Mouse (Mus musculus) midbrain, embryonic 13.5 days (tissue): ENCODE measurements at regions not wholly inside any gene's neighbourhood (a gene's known extent, or its start where the extent isn't known, plus 50 kb on each side); places are given as distances from the start of the nearest gene placed in this dataset.

Experiments used
- ATAC-seq: fragments of 200-750 bp; cut with Nextera tagmentation; 2 replicates; pipeline ENCODE4 v1.8.0; 2017; ENCODE audit warnings: mild to moderate bottlenecking, moderate TSS enrichment, moderate library complexity
- H3K27ac ChIP-seq: fragments of 300-500 bp; sonication (generic); 2 replicates; pipeline ENCODE4 v1.5.1; 2015; ENCODE audit warnings: inconsistent platforms, mild to moderate bottlenecking, moderate library complexity
- H3K27me3 ChIP-seq: fragments of 300-500 bp; sonication (generic); 2 replicates; pipeline ENCODE4 v1.6.1; 2015; ENCODE audit warnings: mild to moderate bottlenecking, inconsistent platforms
- H3K36me3 ChIP-seq: fragments of 300-500 bp; sonication (generic); 2 replicates; pipeline ENCODE4 v1.6.1; 2015; ENCODE audit warnings: mild to moderate bottlenecking, inconsistent platforms
- H3K4me1 ChIP-seq: fragments of 300-500 bp; sonication (generic); replicated peaks from 2 replicates; pipeline ENCODE4 v1.6.1; 2015; ENCODE audit warnings: inconsistent platforms
- H3K4me2 ChIP-seq: fragments of 300-500 bp; sonication (generic); replicated peaks from 2 replicates; pipeline ENCODE4 v1.6.1; 2015; ENCODE audit warnings: moderate library complexity, mild to moderate bottlenecking, inconsistent platforms
- H3K4me3 ChIP-seq: fragments of 300-500 bp; sonication (generic); replicated peaks from 2 replicates; pipeline ENCODE4 v1.5.1; 2015; ENCODE audit warnings: mild to moderate bottlenecking, inconsistent platforms
- H3K9ac ChIP-seq: fragments of 300-500 bp; sonication (generic); replicated peaks from 2 replicates; pipeline ENCODE4 v1.6.1; 2015; ENCODE audit warnings: mild to moderate bottlenecking, inconsistent platforms
- H3K9me3 ChIP-seq: fragments of 300-500 bp; sonication (generic); 2 replicates; pipeline ENCODE4 v1.6.1; 2016; ENCODE audit warnings: mild to moderate bottlenecking, inconsistent platforms
- WGBS: fragments of 180-500 bp; shearing (Covaris S2); methylation state at CpG from one replicate; pipeline ENCODE4 v1.1.7; 2015; 5-methylcytosine and 5-hydroxymethylcytosine counted together

DNA sequence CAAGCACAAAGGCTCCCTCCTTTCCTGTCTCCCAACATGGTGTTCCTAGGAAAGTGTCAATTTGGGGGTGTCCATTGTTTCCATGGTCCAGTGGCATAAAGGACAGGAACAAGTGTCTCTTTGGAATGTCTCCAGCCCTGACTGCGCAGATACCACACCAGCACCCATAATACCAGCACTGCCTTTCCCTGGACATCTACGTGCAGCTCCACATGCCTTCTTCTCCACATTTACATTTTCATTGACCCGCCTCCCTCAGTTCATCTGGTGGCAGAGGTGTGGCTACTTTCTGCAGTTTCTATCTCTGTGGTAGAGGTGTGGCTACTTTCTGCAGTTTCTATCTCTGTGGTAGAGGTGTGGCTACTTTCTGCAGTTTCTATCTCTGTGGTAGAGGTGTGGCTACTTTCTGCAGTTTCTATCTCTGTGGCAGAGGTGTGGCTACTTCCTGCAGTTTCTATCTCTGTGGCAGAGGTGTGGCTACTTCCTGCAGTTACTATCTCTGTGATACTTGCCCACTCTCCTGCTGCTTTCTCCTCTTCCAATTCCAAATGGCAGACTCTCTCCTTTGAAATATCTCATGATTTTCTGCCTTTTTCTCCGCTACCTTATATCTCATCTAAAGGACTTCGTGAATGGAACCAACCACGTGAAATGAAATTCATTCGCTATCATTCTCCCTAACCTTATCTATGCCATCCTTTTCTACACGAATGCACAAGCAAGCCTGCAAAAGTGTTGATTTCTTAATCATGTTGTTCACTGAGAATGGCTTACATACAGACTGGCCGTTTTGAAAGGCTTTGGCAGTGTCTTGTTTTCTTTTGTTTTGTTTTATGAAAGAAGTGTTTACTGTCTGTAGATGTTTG, 204.0 kb downstream of the Parm1 start:
- WGBS = 86% methylated on average over 9 of the region's 9 CpGs
- Histone ChIP-seq H3K9me3 (no peaks in the 10 kb centered on the region), H3K4me3 (no peak overlapping the region), H3K4me2 (no peak overlapping the region), H3K36me3 (no peaks in the 10 kb centered on the region), H3K4me1 (peaks cover 24% of the 10 kb centered on the region), H3K9ac (no peak overlapping the region), H3K27me3 (peaks cover 78% of the 10 kb centered on the region), H3K27ac (no peak overlapping the region)
- ATAC-seq = no peak

DNA sequence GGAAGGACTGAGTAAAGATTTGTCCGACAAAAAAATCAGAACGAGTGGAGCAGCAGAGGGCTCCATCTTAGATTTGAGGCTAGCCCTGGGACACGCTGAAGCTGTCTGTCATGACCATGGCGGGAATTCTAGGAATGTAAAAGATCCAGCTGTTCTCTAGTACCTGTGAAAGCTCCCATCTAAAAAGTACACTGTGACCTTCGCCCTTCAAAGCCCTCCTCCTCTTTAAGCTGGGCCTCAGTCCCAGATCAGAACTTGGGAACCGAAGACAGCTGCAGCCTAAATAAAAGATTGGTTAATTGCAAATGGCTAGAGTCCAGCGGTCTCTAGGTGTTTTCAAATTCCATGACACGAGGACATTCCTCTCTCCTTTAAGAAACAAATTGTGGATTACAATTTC, 195.6 kb downstream of the Parm1 start:
- WGBS = 43% methylated on average over 8 of the region's 8 CpGs
- no peak overlapping the region for H3K9ac ChIP-seq
- no peak overlapping the region for H3K4me3 ChIP-seq
- H3K4me2 ChIP-seq = no peak overlapping the region
- no peaks in the 10 kb centered on the region for H3K9me3 ChIP-seq
- peaks cover 10% of the 10 kb centered on the region for H3K4me1 ChIP-seq
- no peaks in the 10 kb centered on the region for H3K36me3 ChIP-seq
- H3K27me3 ChIP-seq = peaks cover 39% of the 10 kb centered on the region
- H3K27ac ChIP-seq = no peak overlapping the region
- ATAC-seq = no peak

DNA sequence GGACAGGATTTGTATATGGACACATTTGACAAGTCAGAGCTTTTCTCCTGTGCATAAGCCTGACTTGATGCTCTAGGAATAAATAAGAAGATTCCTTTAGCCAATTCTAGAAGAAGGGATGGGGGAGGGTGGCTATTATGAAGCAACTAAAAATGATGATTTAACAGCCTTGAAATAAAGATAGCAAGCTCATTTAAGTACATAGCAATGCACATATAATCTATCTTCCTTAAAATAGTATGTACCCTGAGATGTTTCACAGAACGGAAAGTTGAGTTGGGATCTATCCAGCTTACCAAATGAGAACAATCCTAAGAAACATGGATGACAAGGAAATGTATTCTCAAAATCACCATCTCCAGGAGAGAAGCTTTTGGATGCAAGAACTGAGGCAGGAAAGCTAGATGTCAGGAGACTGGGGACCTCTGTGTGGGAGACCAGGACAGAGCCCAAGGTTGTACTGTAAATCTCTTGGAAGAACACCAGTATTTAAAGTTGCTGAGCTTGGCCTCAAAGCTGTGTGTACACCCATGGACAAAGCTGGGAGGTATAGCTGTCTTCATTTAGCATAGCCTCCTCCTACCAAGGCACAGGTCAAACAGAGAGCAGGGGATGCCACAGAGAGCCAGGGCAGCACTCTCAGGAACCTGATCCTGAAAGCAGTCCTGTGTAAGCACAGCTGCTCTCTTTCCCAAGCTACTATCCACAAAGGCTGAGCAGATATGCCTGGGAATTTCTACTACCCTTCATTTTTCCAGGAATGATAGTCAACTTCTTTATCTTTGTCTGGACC, 192.3 kb downstream of the Parm1 start:
- Histone ChIP-seq H3K4me3 (no peak overlapping the region), H3K27ac (no peak overlapping the region), H3K27me3 (peaks cover 25% of the 10 kb centered on the region), H3K9ac (no peak overlapping the region), H3K4me2 (no peak overlapping the region), H3K9me3 (no peaks in the 10 kb centered on the region), H3K4me1 (no peaks in the 10 kb centered on the region), H3K36me3 (no peaks in the 10 kb centered on the region)
- 95% methylated on average over 1 of the region's 1 CpGs for WGBS
- ATAC-seq = no peak

DNA sequence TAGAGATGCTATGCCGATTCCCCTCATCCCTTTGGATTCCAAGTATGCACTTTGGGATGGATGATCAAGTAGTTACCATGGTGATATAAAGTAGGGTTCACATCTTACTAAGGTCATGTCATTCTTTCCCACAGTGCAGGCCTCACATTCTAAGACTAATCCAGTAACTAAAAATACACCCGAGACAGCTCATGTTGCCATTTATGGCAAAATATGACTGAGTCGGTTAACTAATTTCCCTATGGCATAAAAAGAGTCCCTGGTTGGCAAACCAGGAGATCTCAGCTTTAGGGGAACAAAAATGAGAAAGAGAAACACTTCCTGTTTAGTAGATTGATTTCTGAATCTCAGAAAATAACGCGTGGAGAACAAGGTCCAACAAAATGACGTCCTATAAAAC, 190.7 kb downstream of the Parm1 start:
- no peaks in the 10 kb centered on the region for H3K9me3 ChIP-seq
- WGBS = 83% methylated on average over 6 of the region's 6 CpGs
- no peak overlapping the region for H3K4me2 ChIP-seq
- H3K9ac ChIP-seq = no peak overlapping the region
- H3K27ac ChIP-seq = no peak overlapping the region
- no peak overlapping the region for H3K4me3 ChIP-seq
- no peak for ATAC-seq
- peaks cover 11% of the 10 kb centered on the region; the same call in 1 of the 2 replicates for H3K27me3 ChIP-seq
- no peaks in the 10 kb centered on the region for H3K4me1 ChIP-seq
- H3K36me3 ChIP-seq = no peaks in the 10 kb centered on the region

DNA sequence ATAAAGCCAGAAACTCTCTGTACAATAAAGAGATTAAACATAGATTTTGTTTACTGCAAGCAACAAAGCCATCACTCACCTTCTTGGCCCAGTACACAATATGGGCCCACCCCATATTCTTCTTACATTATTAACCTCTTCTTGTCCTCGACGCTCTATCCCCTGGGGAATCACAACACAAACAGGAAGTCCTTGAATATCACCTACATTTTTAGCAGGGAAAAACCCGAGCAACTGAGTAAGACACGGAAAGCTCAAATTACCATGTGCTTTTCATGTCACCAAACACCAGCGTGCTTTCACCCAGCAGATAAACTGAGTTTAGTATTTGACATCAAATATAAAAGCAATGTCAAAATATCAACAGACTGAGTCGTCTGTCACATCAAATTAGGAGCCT, 179.7 kb downstream of the Parm1 start:
- no peak for ATAC-seq
- WGBS = 88% methylated on average over 6 of the region's 6 CpGs
- Histone ChIP-seq H3K9me3 (no peaks in the 10 kb centered on the region), H3K4me2 (no peak overlapping the region), H3K27me3 (no peaks in the 10 kb centered on the region), H3K4me3 (no peak overlapping the region), H3K9ac (no peak overlapping the region), H3K4me1 (peaks cover 3% of the 10 kb centered on the region; the same call in 1 of the 2 replicates), H3K36me3 (no peaks in the 10 kb centered on the region), H3K27ac (no peak overlapping the region)

DNA sequence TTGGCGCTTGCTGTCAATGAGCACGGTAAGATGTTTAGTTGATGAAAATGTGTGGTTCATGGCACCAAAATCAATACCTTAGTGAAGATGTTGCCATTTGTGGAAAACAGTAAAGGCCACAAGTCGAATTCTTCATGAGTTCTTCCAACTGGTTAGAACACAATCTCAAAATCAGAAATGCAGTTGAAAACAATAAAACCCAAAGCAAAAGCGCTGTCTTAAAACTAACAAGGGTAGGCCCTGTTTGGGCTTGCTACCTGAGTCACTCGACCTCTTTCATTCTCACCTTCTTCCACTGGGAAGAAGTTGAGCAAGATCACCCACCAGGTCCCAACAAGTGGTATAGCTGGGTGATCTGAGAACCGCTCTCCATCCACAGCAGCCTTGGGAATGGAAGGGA, 179.1 kb downstream of the Parm1 start:
- WGBS = 91% methylated on average over 6 of the region's 6 CpGs

DNA sequence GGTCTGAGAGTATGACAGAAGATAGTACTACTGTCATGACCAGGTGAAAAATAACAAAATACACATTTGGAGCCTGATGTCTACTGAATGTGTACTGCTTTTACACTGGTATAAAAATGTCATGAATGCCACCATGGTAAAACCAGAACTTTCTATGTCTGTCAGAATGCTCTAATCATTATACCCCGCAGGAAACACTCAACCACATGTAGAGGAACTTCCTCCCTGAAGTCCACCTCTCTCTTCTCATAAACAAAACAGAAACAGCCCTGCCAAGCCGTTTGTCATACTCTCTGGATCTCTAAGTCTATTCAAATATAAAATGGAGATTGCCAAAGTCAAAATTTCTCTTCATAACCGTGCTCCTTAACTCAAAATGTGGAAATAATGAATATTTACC, 178.2 kb downstream of the Parm1 start:
- Histone ChIP-seq H3K4me3 (no peak overlapping the region), H3K4me1 (peaks cover 7% of the 10 kb centered on the region; the same call in 1 of the 2 replicates), H3K9ac (no peak overlapping the region), H3K27ac (no peak overlapping the region), H3K36me3 (no peaks in the 10 kb centered on the region), H3K27me3 (no peaks in the 10 kb centered on the region), H3K4me2 (no peak overlapping the region), H3K9me3 (no peaks in the 10 kb centered on the region)
- ATAC-seq = no peak
- WGBS = 81% methylated on average over 3 of the region's 3 CpGs

More for the DNA sequence above, 179.1 kb downstream of the Parm1 start:
- H3K36me3 ChIP-seq = no peaks in the 10 kb centered on the region
- H3K9me3 ChIP-seq = no peaks in the 10 kb centered on the region
- H3K4me3 ChIP-seq = no peak overlapping the region
- H3K27me3 ChIP-seq = no peaks in the 10 kb centered on the region
- H3K4me2 ChIP-seq = no peak overlapping the region
- H3K4me1 ChIP-seq = peaks cover 7% of the 10 kb centered on the region; the same call in 1 of the 2 replicates
- ATAC-seq = no peak
- H3K27ac ChIP-seq = no peak overlapping the region
- H3K9ac ChIP-seq = no peak overlapping the region

DNA sequence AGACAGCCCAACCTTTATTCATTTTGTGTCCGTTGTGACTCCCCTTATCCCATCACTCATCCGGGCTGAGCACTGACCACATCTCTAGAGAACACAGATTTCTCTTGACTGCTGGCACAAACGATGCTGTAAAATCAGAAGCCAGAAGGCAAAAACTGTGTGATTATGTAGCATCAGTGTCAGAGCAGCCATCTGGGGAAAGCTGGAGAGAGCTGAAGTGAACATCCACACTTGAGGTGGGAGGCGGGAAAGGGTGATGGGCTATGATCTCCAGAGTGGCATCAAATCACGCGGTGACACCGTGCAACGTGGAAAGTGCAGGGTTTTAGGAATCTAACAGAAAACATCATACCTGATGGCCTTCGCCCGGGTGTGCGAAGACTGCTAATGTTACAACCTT, 175.9 kb downstream of the Parm1 start:
- WGBS = 78% methylated on average over 11 of the region's 11 CpGs
- Histone ChIP-seq H3K27ac (no peak overlapping the region), H3K4me3 (no peak overlapping the region), H3K36me3 (no peaks in the 10 kb centered on the region), H3K4me2 (no peak overlapping the region), H3K4me1 (peaks cover 7% of the 10 kb centered on the region; the same call in 1 of the 2 replicates), H3K9me3 (no peaks in the 10 kb centered on the region), H3K9ac (no peak overlapping the region), H3K27me3 (no peaks in the 10 kb centered on the region)
- 0 out of 2 replicates have a peak, but pooled peaks have one; percentile 30 for ATAC-seq

DNA sequence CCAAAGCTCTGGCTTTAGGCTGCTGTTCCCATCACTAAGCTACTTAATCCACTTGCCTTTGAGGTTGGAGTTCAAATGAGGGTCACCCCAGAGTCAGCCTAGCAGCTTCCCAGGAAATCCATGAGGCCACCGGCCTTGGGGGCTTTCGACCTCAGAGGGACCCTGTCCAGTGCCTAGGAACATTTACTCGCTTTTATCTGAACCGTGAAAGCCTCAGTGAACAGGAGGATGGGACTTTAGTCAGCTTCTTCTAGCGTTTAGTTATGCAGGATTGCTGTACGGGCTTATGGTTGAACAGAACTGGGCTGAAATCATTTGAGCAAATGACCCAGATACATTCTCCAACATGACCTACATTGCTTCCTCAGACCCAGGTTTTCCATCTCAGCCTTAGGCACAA, 174.9 kb downstream of the Parm1 start:
- 13% methylated on average over 6 of the region's 6 CpGs for WGBS
- Histone ChIP-seq H3K4me3 (no peak overlapping the region), H3K36me3 (no peaks in the 10 kb centered on the region), H3K27me3 (no peaks in the 10 kb centered on the region), H3K27ac (no peak overlapping the region), H3K9me3 (no peaks in the 10 kb centered on the region), H3K4me1 (peaks cover 7% of the 10 kb centered on the region; the same call in 1 of the 2 replicates), H3K9ac (no peak overlapping the region), H3K4me2 (no peak overlapping the region)
- peak; percentile 53; the same call in 1 of the 2 replicates for ATAC-seq

DNA sequence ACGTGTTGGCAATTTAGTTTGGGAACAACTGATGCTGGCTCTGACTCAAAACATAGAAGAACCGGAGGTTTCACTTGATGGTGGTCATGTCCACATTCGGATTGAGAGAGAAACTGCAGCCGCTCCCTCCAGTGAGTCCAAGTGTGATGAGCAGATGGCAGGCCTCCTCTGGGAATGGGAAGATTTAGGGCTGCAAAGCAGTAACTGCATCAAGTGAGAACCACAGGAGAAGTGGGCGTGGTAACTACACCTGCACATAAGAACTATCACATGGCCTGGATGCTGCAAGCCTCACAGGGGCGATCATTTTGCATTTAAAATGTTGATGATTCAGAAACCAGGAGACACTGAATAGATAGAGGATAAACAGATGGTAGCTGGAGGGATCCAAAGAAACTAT, 161.3 kb downstream of the Parm1 start:
- H3K27ac ChIP-seq = no peak overlapping the region
- no peaks in the 10 kb centered on the region for H3K36me3 ChIP-seq
- no peak overlapping the region for H3K9ac ChIP-seq
- no peak for ATAC-seq
- no peaks in the 10 kb centered on the region for H3K4me1 ChIP-seq
- no peaks in the 10 kb centered on the region for H3K27me3 ChIP-seq
- WGBS = 79% methylated on average over 6 of the region's 6 CpGs
- no peak overlapping the region for H3K4me2 ChIP-seq
- no peak overlapping the region for H3K4me3 ChIP-seq
- H3K9me3 ChIP-seq = no peaks in the 10 kb centered on the region
